In the genomic region with DNA sequence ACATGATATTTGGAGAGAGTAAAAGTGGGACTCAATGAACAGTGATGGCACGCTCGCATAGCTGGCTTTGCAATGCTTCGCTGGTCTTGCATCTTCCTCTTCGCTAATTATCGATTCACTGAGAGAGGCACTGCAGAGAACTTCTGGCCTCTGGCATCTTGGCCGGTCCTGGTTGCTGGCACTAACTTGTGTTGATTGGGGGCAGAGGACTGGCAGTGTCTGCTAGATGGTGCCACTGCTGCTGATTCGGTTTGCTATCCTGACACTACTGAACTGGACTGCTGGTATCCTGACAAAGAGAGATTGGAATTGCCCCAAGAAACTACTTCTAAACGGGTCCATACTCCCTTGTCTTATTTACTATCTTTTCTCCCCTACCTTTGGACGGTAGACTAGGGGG, we compare ENCODE assay signal across 25 mouse cellular contexts.
"Had no signal": no experiment of that assay in that cellular context is flagged by ENCODE, and none has a peak within 500 bp of the region (broad histone marks: within the 10 kb centered on the region; RNA-seq: fewer than 3 reads in every experiment).

No protein-coding gene starts in this region.

- H3K4me2 ChIP-seq: heart, embryonic 12.5 days; hindbrain, embryonic 13.5 days; hindbrain, embryonic 15.5 days; kidney, embryonic 15.5 days; limb, embryonic 13.5 days; limb, embryonic 15.5 days; liver, embryonic 11.5 days had no signal

- H3K9ac ChIP-seq: heart, embryonic 12.5 days; hindbrain, embryonic 13.5 days; hindbrain, embryonic 15.5 days; kidney, embryonic 15.5 days; limb, embryonic 13.5 days; limb, embryonic 15.5 days; liver, embryonic 14.5 days had no signal

- H3K27ac ChIP-seq: heart, embryonic 10.5 days; hindbrain, embryonic 13.5 days; hindbrain, embryonic 15.5 days; hindbrain, postnatal 0 days; kidney, embryonic 15.5 days; kidney, postnatal 0 days; limb, embryonic 13.5 days; limb, embryonic 15.5 days; liver, embryonic 14.5 days had no signal

- H3K36me3 ChIP-seq: heart, embryonic 10.5 days; heart, embryonic 12.5 days; hindbrain, embryonic 13.5 days; hindbrain, embryonic 15.5 days; kidney, embryonic 15.5 days; limb, embryonic 13.5 days; limb, embryonic 15.5 days had no signal

- ATAC-seq: hindbrain, postnatal 0 days; intestine, embryonic 16.5 days had no signal

- H3K9me3 ChIP-seq: heart, embryonic 10.5 days; heart, embryonic 12.5 days; hindbrain, embryonic 13.5 days; hindbrain, embryonic 15.5 days; kidney, embryonic 15.5 days; limb, embryonic 13.5 days; limb, embryonic 15.5 days had no signal

- H3K27me3 ChIP-seq: heart, embryonic 12.5 days; hindbrain, embryonic 13.5 days; hindbrain, embryonic 15.5 days; kidney, embryonic 15.5 days; limb, embryonic 13.5 days; limb, embryonic 15.5 days had no signal

- H3K4me1 ChIP-seq: hindbrain, embryonic 15.5 days; limb, embryonic 13.5 days; limb, embryonic 15.5 days had no signal

- H3K4me3 ChIP-seq: heart, embryonic 10.5 days; heart, embryonic 12.5 days; hindbrain, embryonic 13.5 days; hindbrain, embryonic 15.5 days; kidney, embryonic 15.5 days; limb, embryonic 13.5 days; limb, embryonic 15.5 days had no signal

- DNase-seq: gastrocnemius, postnatal 14 days; gastrocnemius, postnatal 36 days; heart, adult 18-20 months; heart, postnatal 10 days; kidney, adult 11 months; kidney, adult 2 months; kidney, adult 9 months; kidney, postnatal 14 days; kidney, postnatal 36 days; layer of hippocampus, adult 9-11 months; layer of hippocampus, postnatal 36 days; left cerebral cortex, postnatal 4 days; lung, adult 18-20 months had no signal
